Mouse (Mus musculus): ENCODE measurements around the gene Tom1l2.
A peak's percentile ranks its signal among the peaks of the same experiment; 100 is the strongest.

The Tom1l2 gene

GRCm38 (mm10) chr11:60303497-60303896 is 49.2 kb downstream of the Tom1l2 start:
- DNase-seq: no peak

GRCm38 (mm10) chr11:60302354-60303083 is 50.2 kb downstream of the Tom1l2 start:
- no peak for DNase-seq

GRCm38 (mm10) chr11:60301588-60302208 is 51.0 kb downstream of the Tom1l2 start:
- DNase-seq: no peak

GRCm38 (mm10) chr11:60300318-60300717 is 52.4 kb downstream of the Tom1l2 start:
- DNase-seq: no peak

- DNase-seq: no peak
These were observed 54.9 kb downstream of the Tom1l2 start for GRCm38 (mm10) chr11:60297772-60298171.

- DNase-seq: no peak
These were observed 57.9 kb downstream of the Tom1l2 start for GRCm38 (mm10) chr11:60294630-60295313.

- DNase-seq: no peak
These were observed 58.7 kb downstream of the Tom1l2 start for GRCm38 (mm10) chr11:60293683-60294629.

- peak; percentile 65 to 69 for DNase-seq
These were observed 60.0 kb downstream of the Tom1l2 start for GRCm38 (mm10) chr11:60292718-60293117.

- DNase-seq: no peak
These were observed 63.7 kb downstream of the Tom1l2 start for GRCm38 (mm10) chr11:60288980-60289379.

- no peak for DNase-seq
These were observed 66.4 kb downstream of the Tom1l2 start for GRCm38 (mm10) chr11:60286311-60286710.

- peak in 1 of 2 experiments; percentile 37 for DNase-seq
These were observed 72.0 kb downstream of the Tom1l2 start for GRCm38 (mm10) chr11:60280429-60281414.

- DNase-seq: no peak
These were observed 73.2 kb downstream of the Tom1l2 start for GRCm38 (mm10) chr11:60279483-60279882.

- DNase-seq: no peak
These were observed 74.9 kb downstream of the Tom1l2 start for GRCm38 (mm10) chr11:60277771-60278170.

GRCm38 (mm10) chr11:60277164-60277740 is 75.5 kb downstream of the Tom1l2 start:
- no peak for DNase-seq

GRCm38 (mm10) chr11:60276408-60277093 is 76.2 kb downstream of the Tom1l2 start:
- DNase-seq: peak; percentile 55 to 66

GRCm38 (mm10) chr11:60273273-60273805 is 79.4 kb downstream of the Tom1l2 start:
- no peak for DNase-seq

- DNase-seq: peak in 1 of 2 experiments; percentile 51
These were observed 84.1 kb downstream of the Tom1l2 start for GRCm38 (mm10) chr11:60268563-60268962.

GRCm38 (mm10) chr11:60265271-60265985 is 87.3 kb downstream of the Tom1l2 start:
- peak; percentile 18 to 42 for DNase-seq

- no peak for DNase-seq
These were observed 88.1 kb downstream of the Tom1l2 start for GRCm38 (mm10) chr11:60264651-60265050.

Measured in kidney, postnatal 36 days (tissue).